Mouse (Mus musculus): ENCODE results near the gene Clcn2.

GRCm38 (mm10) chr16:20700036-20700435, 17.5 kb downstream of the Clcn2 start:
- TF ChIP-seq CTCF (IDR thresholded peaks at IDR 0.05; ENCODE audit: extremely low read depth, insufficient read depth, insufficient read length, insufficient replicate concordance), result no peak
- no peak for TF ChIP-seq POLR2A (IDR thresholded peaks at IDR 0.05; ENCODE audit: low read depth, low read length)

Data from spleen, adult 2 months (tissue).